Mouse (Mus musculus): ENCODE results near the gene Zfp110. TPM values are rescaled to one million over a fixed set of nuclear protein-coding genes. Genes with fewer than 3 reads are reported as not detected.
A peak's percentile ranks its signal among the peaks of the same experiment; 100 is the strongest.

Zfp110 gene
- polyA plus RNA-seq, 1 experiment: 5.6 TPM

DNA sequence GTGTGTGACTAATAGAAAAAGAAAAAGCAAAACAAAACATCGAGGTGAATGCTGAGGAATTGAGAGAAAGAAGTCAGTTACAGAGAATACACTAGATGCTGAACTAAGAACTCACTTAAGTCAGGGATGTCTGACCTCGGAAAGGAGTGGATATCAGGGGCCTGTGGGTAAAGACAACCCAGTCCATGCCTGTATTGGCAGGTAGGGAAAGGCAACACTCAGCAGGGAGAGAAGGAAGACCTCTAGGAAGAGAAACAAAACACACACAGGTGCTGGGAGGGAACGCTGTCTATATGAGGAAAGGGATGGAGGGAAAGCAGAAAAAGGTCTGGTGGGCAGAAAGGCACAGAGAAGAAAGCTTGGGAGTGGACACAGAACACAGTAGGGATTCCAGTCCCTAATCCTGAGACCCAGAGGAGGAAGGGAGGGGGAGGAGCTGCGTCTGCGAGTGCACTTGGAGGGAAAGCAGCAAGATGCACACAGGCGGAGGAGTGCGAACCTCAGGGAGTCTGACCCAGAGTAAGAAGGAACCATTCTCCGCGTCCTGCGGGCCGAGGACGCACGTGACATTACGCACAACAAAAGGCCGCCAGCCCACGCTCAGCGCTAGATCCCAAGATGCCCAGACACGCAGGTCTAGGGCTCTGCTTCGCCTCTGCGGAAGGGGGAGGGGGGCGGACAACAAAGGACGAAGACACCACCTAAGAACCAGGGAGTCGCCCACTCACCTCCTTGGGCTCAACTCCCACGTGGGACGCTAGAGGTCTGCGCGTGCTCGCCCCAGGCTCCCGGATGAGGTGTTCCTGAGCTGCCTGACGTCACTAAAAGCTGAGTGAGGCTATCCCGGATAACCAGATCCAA, 31.5 kb upstream of the Zfp110 start, which contains the start of gene Zscan18:
TSS of gene Zscan18 (minus strand) at position 770 of the 861 bp plus-strand sequence.
- Histone ChIP-seq H3K27me3 (ENCODE audit: control insufficient read depth, insufficient read depth, insufficient read length) (no peaks in the 10 kb centered on the region), H3K36me3 (ENCODE audit: control insufficient read depth, insufficient read depth) (peaks cover 16% of the 10 kb centered on the region), H3ac (ENCODE audit: control insufficient read depth, insufficient read length, low read depth) (no peak within 1 kb of the TSS), H3K4me3 (ENCODE audit: insufficient read depth, poor library complexity, severe bottlenecking) (no peak within 1 kb of the TSS), H3K79me2 (ENCODE audit: control insufficient read depth, insufficient read depth) (no peaks in the 10 kb centered on the region), H3K79me3 (ENCODE audit: low read depth) (no peaks in the 10 kb centered on the region)
- TF ChIP-seq MYOD1 (IDR thresholded peaks at IDR 0.05; ENCODE audit: control insufficient read depth, insufficient read length, low read depth): no peak
- TF ChIP-seq CEBPB (IDR thresholded peaks at IDR 0.05; ENCODE audit: low read depth): no peak
- no peak for TF ChIP-seq MYOG (IDR thresholded peaks at IDR 0.05; ENCODE audit: control insufficient read depth, extremely low read depth, insufficient read length)
- no peak for TF ChIP-seq CTCF (IDR thresholded peaks at IDR 0.05; ENCODE audit: control insufficient read depth, insufficient read depth, insufficient read length)
- no peak for TF ChIP-seq FOSL1 (IDR thresholded peaks at IDR 0.05; ENCODE audit: insufficient read depth, low read length, poor library complexity, severe bottlenecking)

DNA sequence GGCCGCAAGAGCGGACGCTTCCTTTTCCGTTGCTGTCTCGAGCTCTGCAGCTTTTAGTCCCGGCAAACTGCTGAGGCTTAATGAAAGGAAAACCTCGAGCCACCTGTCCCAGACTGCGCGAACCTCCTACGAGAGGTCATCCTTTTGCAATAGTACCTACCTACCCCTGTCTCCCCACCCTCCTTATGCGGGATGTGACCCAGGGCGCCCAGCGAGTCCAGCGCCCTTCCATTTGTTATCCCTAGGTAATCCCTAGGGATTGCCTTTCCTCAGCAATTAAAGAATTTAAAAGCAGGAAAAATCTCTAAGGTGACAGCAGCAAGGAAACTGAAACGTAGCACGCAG, 30.9 kb upstream of the Zfp110 start:
- no peaks in the 10 kb centered on the region for H3K79me3 ChIP-seq (ENCODE audit: low read depth)
- no peaks in the 10 kb centered on the region for H3K27me3 ChIP-seq (ENCODE audit: control insufficient read depth, insufficient read depth, insufficient read length)
- no peak overlapping the region for H3K4me3 ChIP-seq (ENCODE audit: insufficient read depth, poor library complexity, severe bottlenecking)
- no peaks in the 10 kb centered on the region for H3K79me2 ChIP-seq (ENCODE audit: control insufficient read depth, insufficient read depth)
- H3ac ChIP-seq (ENCODE audit: control insufficient read depth, insufficient read length, low read depth): no peak overlapping the region
- H3K36me3 ChIP-seq (ENCODE audit: control insufficient read depth, insufficient read depth): peaks cover 16% of the 10 kb centered on the region
- TF ChIP-seq MYOG (IDR thresholded peaks at IDR 0.05; ENCODE audit: control insufficient read depth, extremely low read depth, insufficient read length) (no peak), USF1 (IDR thresholded peaks at IDR 0.05; ENCODE audit: low read depth) (no peak), MYOD1 (IDR thresholded peaks at IDR 0.05; ENCODE audit: control insufficient read depth, insufficient read length, low read depth) (no peak), FOSL1 (IDR thresholded peaks at IDR 0.05; ENCODE audit: insufficient read depth, low read length, poor library complexity, severe bottlenecking) (no peak), MAX (IDR thresholded peaks at IDR 0.05) (no peak), CTCF (IDR thresholded peaks at IDR 0.05; ENCODE audit: control insufficient read depth, insufficient read depth, insufficient read length) (no peak), CEBPB (IDR thresholded peaks at IDR 0.05; ENCODE audit: low read depth) (no peak)

DNA sequence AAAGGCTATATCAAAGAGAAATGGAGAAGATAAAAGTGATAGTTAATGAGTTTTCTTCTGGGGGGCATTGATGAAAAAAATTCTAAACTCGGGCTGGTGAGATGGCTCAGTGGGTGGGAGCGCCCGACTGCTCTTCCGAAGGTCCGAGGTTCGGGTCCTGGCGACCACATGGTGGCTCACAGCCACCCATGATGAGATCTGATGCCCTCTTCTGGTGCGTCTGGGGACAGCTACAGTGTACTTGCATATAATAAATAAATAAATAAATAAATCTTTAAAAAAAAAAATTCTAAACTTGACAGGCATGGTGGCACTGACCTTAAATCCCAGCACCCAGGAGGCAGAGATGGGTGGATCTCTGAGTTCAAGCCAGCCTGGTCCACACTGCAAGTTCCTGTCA, 19.0 kb upstream of the Zfp110 start:
- no peak overlapping the region for H3K4me3 ChIP-seq (ENCODE audit: insufficient read depth, poor library complexity, severe bottlenecking)
- H3K27me3 ChIP-seq (ENCODE audit: control insufficient read depth, insufficient read depth, insufficient read length): no peaks in the 10 kb centered on the region
- no peak for TF ChIP-seq USF1 (IDR thresholded peaks at IDR 0.05; ENCODE audit: low read depth)
- no peak for TF ChIP-seq MYOD1 (IDR thresholded peaks at IDR 0.05; ENCODE audit: control insufficient read depth, insufficient read length, low read depth)
- no peak for TF ChIP-seq MYOG (IDR thresholded peaks at IDR 0.05; ENCODE audit: control insufficient read depth, extremely low read depth, insufficient read length)
- TF ChIP-seq CEBPB (IDR thresholded peaks at IDR 0.05; ENCODE audit: low read depth): no peak
- no peak for TF ChIP-seq MAX (IDR thresholded peaks at IDR 0.05)
- no peak for TF ChIP-seq CTCF (IDR thresholded peaks at IDR 0.05; ENCODE audit: control insufficient read depth, insufficient read depth, insufficient read length)
- no peak for TF ChIP-seq FOSL1 (IDR thresholded peaks at IDR 0.05; ENCODE audit: insufficient read depth, low read length, poor library complexity, severe bottlenecking)
- peaks cover 10% of the 10 kb centered on the region for H3K36me3 ChIP-seq (ENCODE audit: control insufficient read depth, insufficient read depth)
- H3K79me3 ChIP-seq (ENCODE audit: low read depth): peaks cover 22% of the 10 kb centered on the region
- peaks cover 28% of the 10 kb centered on the region for H3K79me2 ChIP-seq (ENCODE audit: control insufficient read depth, insufficient read depth)
- H3ac ChIP-seq (ENCODE audit: control insufficient read depth, insufficient read length, low read depth): no peak overlapping the region

DNA sequence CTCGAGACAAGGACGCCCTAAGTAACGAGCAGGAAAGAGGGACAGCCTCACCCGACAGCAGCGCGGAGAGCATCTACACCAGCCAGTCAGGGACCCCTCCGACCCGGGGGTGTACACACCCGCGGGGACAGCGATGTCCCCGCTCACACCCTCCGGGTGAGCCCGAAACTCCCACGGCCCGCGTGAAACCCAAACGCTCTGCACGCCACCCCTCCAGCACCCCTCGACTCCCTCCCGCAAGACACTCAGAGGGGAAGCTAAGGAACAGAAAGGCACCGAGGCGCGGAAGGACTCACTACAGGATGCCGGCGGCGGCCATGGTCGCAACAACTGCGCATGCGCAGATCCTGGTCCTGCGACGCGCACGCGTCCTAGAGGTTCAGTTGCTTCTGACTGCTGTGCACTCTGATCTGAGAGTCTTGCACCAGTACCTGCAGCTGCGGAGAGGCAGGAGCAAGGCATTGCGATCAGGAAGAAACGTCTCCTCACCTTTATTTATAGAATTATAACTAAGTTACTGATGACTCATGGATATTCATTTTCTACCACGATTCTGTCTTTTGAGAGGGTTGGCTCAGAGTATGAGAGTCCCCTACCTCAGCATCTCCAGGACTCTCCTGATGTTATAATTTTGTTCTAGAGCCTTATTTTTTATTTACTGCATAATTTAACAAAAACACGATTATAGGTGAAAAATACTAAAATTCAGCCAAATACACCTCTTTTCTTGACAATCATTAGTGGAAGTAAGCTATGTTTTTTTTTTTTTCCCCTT, 15.9 kb upstream of the Zfp110 start, which contains the start of gene Zfp329:
TSS of gene Zfp329 (minus strand) at position 338 of the 775 bp plus-strand sequence.
- TF ChIP-seq CEBPB (IDR thresholded peaks at IDR 0.05; ENCODE audit: low read depth) (no peak), MYOG (IDR thresholded peaks at IDR 0.05; ENCODE audit: control insufficient read depth, extremely low read depth, insufficient read length) (no peak), MYOD1 (IDR thresholded peaks at IDR 0.05; ENCODE audit: control insufficient read depth, insufficient read length, low read depth) (no peak), CTCF (IDR thresholded peaks at IDR 0.05; ENCODE audit: control insufficient read depth, insufficient read depth, insufficient read length) (no peak)
- H3K36me3 ChIP-seq (ENCODE audit: control insufficient read depth, insufficient read depth): no peaks in the 10 kb centered on the region
- H3ac ChIP-seq (ENCODE audit: control insufficient read depth, insufficient read length, low read depth): peak within 1 kb of the TSS; percentile 87
- H3K4me3 ChIP-seq (ENCODE audit: insufficient read depth, poor library complexity, severe bottlenecking): peak within 1 kb of the TSS; percentile 60
- no peaks in the 10 kb centered on the region for H3K27me3 ChIP-seq (ENCODE audit: control insufficient read depth, insufficient read depth, insufficient read length)
- peaks cover 23% of the 10 kb centered on the region for H3K79me2 ChIP-seq (ENCODE audit: control insufficient read depth, insufficient read depth)
- H3K79me3 ChIP-seq (ENCODE audit: low read depth): peaks cover 12% of the 10 kb centered on the region

DNA sequence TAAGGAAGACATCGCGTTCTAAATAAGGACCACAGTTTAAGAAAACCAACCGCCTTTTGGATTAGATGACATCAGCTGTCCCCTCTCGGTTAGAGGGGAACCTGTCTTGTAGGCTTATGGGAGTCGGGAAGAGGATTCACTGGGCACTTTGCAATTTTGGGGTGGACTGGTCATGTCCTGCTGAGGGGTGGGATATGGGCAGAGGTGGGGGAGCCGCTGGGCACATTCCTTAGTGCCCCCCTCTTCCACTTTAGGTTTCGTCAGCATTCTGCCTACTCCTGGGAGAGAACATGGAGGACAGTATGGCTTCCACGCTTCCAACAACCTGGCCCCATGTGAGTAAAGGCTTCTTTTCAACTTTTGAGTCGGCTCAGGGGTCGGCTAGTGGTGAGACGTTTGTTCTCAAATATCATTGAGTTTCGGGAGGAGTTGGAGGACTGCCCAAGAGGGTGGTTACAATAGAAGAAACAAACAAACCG, 671 bp downstream of the Zfp110 start:
- Histone ChIP-seq H3K36me3 (ENCODE audit: control insufficient read depth, insufficient read depth) (peaks cover 19% of the 10 kb centered on the region), H3K79me3 (ENCODE audit: low read depth) (no peaks in the 10 kb centered on the region), H3K4me3 (ENCODE audit: insufficient read depth, poor library complexity, severe bottlenecking) (peak overlapping the region; percentile 39), H3K27me3 (ENCODE audit: control insufficient read depth, insufficient read depth, insufficient read length) (no peaks in the 10 kb centered on the region), H3K79me2 (ENCODE audit: control insufficient read depth, insufficient read depth) (no peaks in the 10 kb centered on the region), H3ac (ENCODE audit: control insufficient read depth, insufficient read length, low read depth) (peak overlapping the region; percentile 31)
- no peak for TF ChIP-seq MAX (IDR thresholded peaks at IDR 0.05)
- TF ChIP-seq CTCF (IDR thresholded peaks at IDR 0.05; ENCODE audit: control insufficient read depth, insufficient read depth, insufficient read length): no peak

Measured in C2C12 (cell line).